Mouse (Mus musculus): ENCODE results near the gene Ywhae. TPM values are rescaled to one million over a fixed set of nuclear protein-coding genes. Genes with fewer than 3 reads are reported as not detected.

Ywhae gene
- polyA plus RNA-seq, 1 experiment from 2014 or later = 192 TPM

- H3K27ac ChIP-seq (ENCODE audit: low read length) = no peak overlapping the region
- no peak for ATAC-seq (ENCODE audit: low read depth)
- 0 out of 2 replicates have a peak, but pooled peaks cover 2% of the 10 kb centered on the region for H3K36me3 ChIP-seq (ENCODE audit: control insufficient read depth, insufficient read depth)
- no peaks in the 10 kb centered on the region for H3K9me3 ChIP-seq (replicated peaks; ENCODE audit: control insufficient read depth, low read length)
- H3K4me2 ChIP-seq (ENCODE audit: low read depth, low read length) = no peak overlapping the region
- peaks cover 9% of the 10 kb centered on the region for H3K4me1 ChIP-seq (ENCODE audit: control insufficient read depth, low read depth, low read length)
- WGBS (ENCODE audit: insufficient replicate concordance) = 73% methylated on average over 4 of the region's 4 CpGs
- H3K27me3 ChIP-seq (ENCODE audit: control insufficient read depth, insufficient read depth, low read depth, low read length) = no peaks in the 10 kb centered on the region
- no peak overlapping the region for H3K4me3 ChIP-seq (ENCODE audit: low read depth, low read length)
- no peak overlapping the region for H3K9ac ChIP-seq (ENCODE audit: low read depth, low read length)
Observed at GRCm38 (mm10) chr11:75751082-75751481, 18.4 kb downstream of the Ywhae start.

GRCm38 (mm10) chr11:75756687-75757086, 24.0 kb downstream of the Ywhae start:
- Histone ChIP-seq H3K9me3 (replicated peaks; ENCODE audit: control insufficient read depth, low read length) (no peaks in the 10 kb centered on the region), H3K36me3 (ENCODE audit: control insufficient read depth, insufficient read depth) (peaks cover 20% of the 10 kb centered on the region), H3K4me1 (ENCODE audit: control insufficient read depth, low read depth, low read length) (no peaks in the 10 kb centered on the region), H3K27me3 (ENCODE audit: control insufficient read depth, insufficient read depth, low read depth, low read length) (no peaks in the 10 kb centered on the region), H3K4me3 (ENCODE audit: low read depth, low read length) (no peak overlapping the region), H3K27ac (ENCODE audit: low read length) (no peak overlapping the region), H3K9ac (ENCODE audit: low read depth, low read length) (no peak overlapping the region), H3K4me2 (ENCODE audit: low read depth, low read length) (no peak overlapping the region)
- ATAC-seq (ENCODE audit: low read depth) = no peak
- 68% methylated on average over 8 of the region's 8 CpGs for WGBS (ENCODE audit: insufficient replicate concordance)

DNA sequence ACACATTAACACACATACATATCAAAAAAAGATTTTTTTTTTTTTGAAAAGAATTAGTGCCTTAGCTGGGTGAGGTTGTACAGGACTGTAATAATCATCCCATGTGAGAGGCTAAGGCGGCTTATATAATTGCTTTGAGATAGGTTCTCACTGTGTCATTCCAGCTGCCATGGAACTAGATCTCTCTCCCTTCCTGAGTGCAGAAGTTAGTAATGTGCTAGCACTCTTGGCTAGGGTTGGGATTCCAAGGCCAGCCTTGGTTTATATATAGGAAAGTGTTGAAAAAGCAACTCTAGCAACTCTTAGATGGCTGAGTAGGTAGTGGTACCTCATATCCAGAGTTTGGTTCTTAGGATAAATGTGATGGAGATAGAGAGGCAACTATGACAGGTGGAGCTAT, 25.9 kb downstream of the Ywhae start:
- H3K36me3 ChIP-seq (ENCODE audit: control insufficient read depth, insufficient read depth) = peaks cover 18% of the 10 kb centered on the region
- no peak for ATAC-seq (ENCODE audit: low read depth)
- no peak overlapping the region for H3K9ac ChIP-seq (ENCODE audit: low read depth, low read length)
- no peaks in the 10 kb centered on the region for H3K4me1 ChIP-seq (ENCODE audit: control insufficient read depth, low read depth, low read length)
- H3K27me3 ChIP-seq (ENCODE audit: control insufficient read depth, insufficient read depth, low read depth, low read length) = no peaks in the 10 kb centered on the region
- H3K27ac ChIP-seq (ENCODE audit: low read length) = no peak overlapping the region
- H3K4me2 ChIP-seq (ENCODE audit: low read depth, low read length) = no peak overlapping the region
- no peaks in the 10 kb centered on the region for H3K9me3 ChIP-seq (replicated peaks; ENCODE audit: control insufficient read depth, low read length)
- WGBS (ENCODE audit: insufficient replicate concordance) = 94% methylated on average over 1 of the region's 1 CpGs
- no peak overlapping the region for H3K4me3 ChIP-seq (ENCODE audit: low read depth, low read length)

- no peak overlapping the region for H3K9ac ChIP-seq (ENCODE audit: low read depth, low read length)
- ATAC-seq (ENCODE audit: low read depth) = no peak
- no peak overlapping the region for H3K27ac ChIP-seq (ENCODE audit: low read length)
- H3K27me3 ChIP-seq (ENCODE audit: control insufficient read depth, insufficient read depth, low read depth, low read length) = no peaks in the 10 kb centered on the region
- H3K4me2 ChIP-seq (ENCODE audit: low read depth, low read length) = no peak overlapping the region
- no peaks in the 10 kb centered on the region for H3K4me1 ChIP-seq (ENCODE audit: control insufficient read depth, low read depth, low read length)
- no peak overlapping the region for H3K4me3 ChIP-seq (ENCODE audit: low read depth, low read length)
- peaks cover 25% of the 10 kb centered on the region for H3K36me3 ChIP-seq (ENCODE audit: control insufficient read depth, insufficient read depth)
- H3K9me3 ChIP-seq (replicated peaks; ENCODE audit: control insufficient read depth, low read length) = no peaks in the 10 kb centered on the region
- 83% methylated on average over 5 of the region's 5 CpGs for WGBS (ENCODE audit: insufficient replicate concordance)
Observed at GRCm38 (mm10) chr11:75760785-75761184, 28.1 kb downstream of the Ywhae start.

- no peak overlapping the region for H3K9ac ChIP-seq (ENCODE audit: low read depth, low read length)
- no peak for ATAC-seq (ENCODE audit: low read depth)
Observed at GRCm38 (mm10) chr11:75762708-75763107, 30.0 kb downstream of the Ywhae start.

GRCm38 (mm10) chr11:75764521-75765023, 31.9 kb downstream of the Ywhae start:
- Histone ChIP-seq H3K9ac (ENCODE audit: low read depth, low read length) (no peak overlapping the region), H3K4me1 (ENCODE audit: control insufficient read depth, low read depth, low read length) (peaks cover 4% of the 10 kb centered on the region; the same call in 1 of the 2 replicates), H3K4me3 (ENCODE audit: low read depth, low read length) (no peak overlapping the region), H3K36me3 (ENCODE audit: control insufficient read depth, insufficient read depth) (peaks cover 17% of the 10 kb centered on the region), H3K27me3 (ENCODE audit: control insufficient read depth, insufficient read depth, low read depth, low read length) (no peaks in the 10 kb centered on the region), H3K9me3 (replicated peaks; ENCODE audit: control insufficient read depth, low read length) (no peaks in the 10 kb centered on the region), H3K4me2 (ENCODE audit: low read depth, low read length) (no peak overlapping the region), H3K27ac (ENCODE audit: low read length) (no peak overlapping the region)
- ATAC-seq (ENCODE audit: low read depth) = no peak
- 80% methylated on average over 4 of the region's 4 CpGs for WGBS (ENCODE audit: insufficient replicate concordance)

More at GRCm38 (mm10) chr11:75762708-75763107, 30.0 kb downstream of the Ywhae start:
- no peaks in the 10 kb centered on the region for H3K27me3 ChIP-seq (ENCODE audit: control insufficient read depth, insufficient read depth, low read depth, low read length)
- H3K4me2 ChIP-seq (ENCODE audit: low read depth, low read length) = no peak overlapping the region
- H3K27ac ChIP-seq (ENCODE audit: low read length) = no peak overlapping the region
- 67% methylated on average over 2 of the region's 2 CpGs for WGBS (ENCODE audit: insufficient replicate concordance)
- H3K36me3 ChIP-seq (ENCODE audit: control insufficient read depth, insufficient read depth) = peaks cover 20% of the 10 kb centered on the region
- no peaks in the 10 kb centered on the region for H3K9me3 ChIP-seq (replicated peaks; ENCODE audit: control insufficient read depth, low read length)
- H3K4me3 ChIP-seq (ENCODE audit: low read depth, low read length) = no peak overlapping the region
- no peaks in the 10 kb centered on the region for H3K4me1 ChIP-seq (ENCODE audit: control insufficient read depth, low read depth, low read length)

DNA sequence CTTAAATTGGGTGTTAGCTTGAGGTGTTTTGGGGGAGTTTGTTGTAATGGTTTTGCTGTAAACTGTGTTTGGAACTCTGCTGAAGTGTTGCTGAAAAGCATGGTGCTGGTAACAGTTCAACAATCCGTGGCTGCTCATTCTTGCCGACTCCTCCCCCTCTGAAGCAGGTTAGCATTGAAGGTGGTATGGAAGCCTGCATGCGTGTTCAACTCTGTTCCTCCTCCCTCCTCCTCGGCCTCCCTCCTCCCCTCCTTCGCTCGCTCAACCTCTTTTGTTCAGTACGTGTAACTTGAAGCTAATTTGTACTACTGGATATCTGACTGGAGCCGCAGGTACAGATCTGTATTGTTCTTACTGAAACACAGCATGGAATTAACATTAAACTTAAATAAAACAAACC, 32.5 kb downstream of the Ywhae start:
- WGBS (ENCODE audit: insufficient replicate concordance) = 81% methylated on average over 8 of the region's 8 CpGs
- peaks cover 17% of the 10 kb centered on the region for H3K36me3 ChIP-seq (ENCODE audit: control insufficient read depth, insufficient read depth)

GRCm38 (mm10) chr11:75767014-75767413, 34.3 kb downstream of the Ywhae start:
- Histone ChIP-seq H3K36me3 (ENCODE audit: control insufficient read depth, insufficient read depth) (peaks cover 14% of the 10 kb centered on the region), H3K4me2 (ENCODE audit: low read depth, low read length) (no peak overlapping the region)
- ATAC-seq (ENCODE audit: low read depth) = no peak

More for the DNA sequence above, 32.5 kb downstream of the Ywhae start:
- H3K27ac ChIP-seq (ENCODE audit: low read length) = no peak overlapping the region
- no peaks in the 10 kb centered on the region for H3K9me3 ChIP-seq (replicated peaks; ENCODE audit: control insufficient read depth, low read length)
- H3K4me1 ChIP-seq (ENCODE audit: control insufficient read depth, low read depth, low read length) = peaks cover 4% of the 10 kb centered on the region; the same call in 1 of the 2 replicates
- ATAC-seq (ENCODE audit: low read depth) = no peak
- no peak overlapping the region for H3K4me2 ChIP-seq (ENCODE audit: low read depth, low read length)
- no peak overlapping the region for H3K4me3 ChIP-seq (ENCODE audit: low read depth, low read length)
- no peak overlapping the region for H3K9ac ChIP-seq (ENCODE audit: low read depth, low read length)
- no peaks in the 10 kb centered on the region for H3K27me3 ChIP-seq (ENCODE audit: control insufficient read depth, insufficient read depth, low read depth, low read length)

GRCm38 (mm10) chr11:75768091-75768989, 35.7 kb downstream of the Ywhae start:
- Histone ChIP-seq H3K27me3 (ENCODE audit: control insufficient read depth, insufficient read depth, low read depth, low read length) (no peaks in the 10 kb centered on the region), H3K36me3 (ENCODE audit: control insufficient read depth, insufficient read depth) (peaks cover 14% of the 10 kb centered on the region), H3K9me3 (replicated peaks; ENCODE audit: control insufficient read depth, low read length) (no peaks in the 10 kb centered on the region), H3K4me2 (ENCODE audit: low read depth, low read length) (peak overlapping the region; percentile 51), H3K9ac (ENCODE audit: low read depth, low read length) (no peak overlapping the region), H3K27ac (ENCODE audit: low read length) (no peak overlapping the region), H3K4me3 (ENCODE audit: low read depth, low read length) (no peak overlapping the region; the same call in 1 of the 2 replicates), H3K4me1 (ENCODE audit: control insufficient read depth, low read depth, low read length) (peaks cover 4% of the 10 kb centered on the region; the same call in 1 of the 2 replicates)
- no peak for ATAC-seq (ENCODE audit: low read depth)
- 62% methylated on average over 6 of the region's 6 CpGs for WGBS (ENCODE audit: insufficient replicate concordance)

More at GRCm38 (mm10) chr11:75767014-75767413, 34.3 kb downstream of the Ywhae start:
- H3K9me3 ChIP-seq (replicated peaks; ENCODE audit: control insufficient read depth, low read length) = no peaks in the 10 kb centered on the region
- no peak overlapping the region for H3K9ac ChIP-seq (ENCODE audit: low read depth, low read length)
- no peaks in the 10 kb centered on the region for H3K27me3 ChIP-seq (ENCODE audit: control insufficient read depth, insufficient read depth, low read depth, low read length)
- no peak overlapping the region for H3K27ac ChIP-seq (ENCODE audit: low read length)
- whole genome bisulfite sequencing (ENCODE audit: insufficient replicate concordance) = 69% methylated on average over 2 of the region's 2 CpGs
- H3K4me1 ChIP-seq (ENCODE audit: control insufficient read depth, low read depth, low read length) = peaks cover 4% of the 10 kb centered on the region; the same call in 1 of the 2 replicates
- no peak overlapping the region for H3K4me3 ChIP-seq (ENCODE audit: low read depth, low read length)
